Mouse (Mus musculus): ENCODE results near the gene S100a13. TPM values are rescaled to one million over a fixed set of nuclear protein-coding genes. Genes with fewer than 3 reads are reported as not detected.

S100a13 gene
- total RNA-seq, 2 experiments from 2014 or later = 17.0 to 21.1 TPM

DNA sequence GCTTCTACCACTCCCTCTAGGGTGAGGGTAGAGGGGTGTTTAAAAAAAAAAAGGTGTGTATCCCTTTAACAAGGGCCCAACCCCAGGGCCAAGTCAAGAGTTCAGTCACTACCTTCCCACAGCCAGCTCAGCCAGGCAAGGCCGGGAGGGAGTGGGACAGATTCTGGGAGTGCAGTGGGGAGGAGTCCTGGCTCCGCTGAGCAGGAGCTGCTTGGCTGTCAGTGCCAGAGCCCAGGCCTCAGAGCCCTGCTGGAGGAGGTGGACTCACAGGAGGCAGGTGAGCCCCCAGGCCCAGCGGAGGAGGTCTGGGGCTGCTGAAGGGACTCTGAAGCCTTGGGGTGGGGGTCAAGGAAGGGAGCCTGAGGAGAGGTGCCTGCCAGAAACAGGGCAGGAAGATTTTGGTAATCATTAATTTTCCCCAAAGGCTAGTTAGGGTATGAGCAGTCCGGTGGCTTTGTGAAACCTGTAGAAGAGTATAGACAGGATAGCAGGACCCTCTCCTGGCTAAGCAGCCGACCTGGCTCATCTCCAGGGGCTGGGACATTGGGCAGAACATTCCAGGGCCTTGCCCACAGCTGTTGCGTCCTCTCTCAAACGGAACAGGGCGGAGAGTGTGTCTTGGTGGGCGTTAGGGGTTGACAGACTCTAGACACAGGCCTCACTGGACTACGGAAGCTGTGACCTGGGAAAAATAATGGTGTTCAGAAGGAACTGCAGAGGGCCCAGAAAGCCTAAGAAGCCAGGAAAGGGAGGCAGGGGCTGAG is 23.1 kb downstream of the S100a13 start, which contains the start of gene S100a16:
Gene S100a16 (plus strand): TSS at position 114 of the 764 bp plus-strand sequence.
- intact Hi-C loops (cut with DNase I) = no loop called here
- DNase-seq (ENCODE audit: low spot score in 2 of 2) = peak in 1 of 2 experiments; percentile 43

DNA sequence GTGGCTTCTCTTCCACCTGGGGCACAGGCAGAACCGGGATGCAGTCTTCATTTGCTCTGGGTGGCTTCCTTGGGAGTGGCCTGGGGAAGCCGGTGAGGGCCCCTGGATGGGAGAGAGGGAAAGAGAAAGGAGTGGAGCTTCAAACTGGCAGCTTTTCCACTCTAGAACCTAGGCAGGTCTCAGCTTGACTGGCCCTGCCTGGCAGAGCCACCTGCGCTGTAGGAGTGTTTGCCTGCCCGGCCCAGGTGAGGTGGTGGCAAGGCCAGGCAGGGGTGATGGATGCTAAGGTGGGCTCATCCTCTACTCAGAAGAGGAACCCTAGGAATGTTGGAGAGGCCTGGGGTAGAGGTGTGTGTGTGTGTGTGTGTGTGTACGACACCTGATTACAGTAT is 23.7 kb downstream of the S100a13 start:
- no peak for DNase-seq (ENCODE audit: low spot score in 2 of 2)
- intact Hi-C loops (cut with DNase I) = no loop called here

DNA sequence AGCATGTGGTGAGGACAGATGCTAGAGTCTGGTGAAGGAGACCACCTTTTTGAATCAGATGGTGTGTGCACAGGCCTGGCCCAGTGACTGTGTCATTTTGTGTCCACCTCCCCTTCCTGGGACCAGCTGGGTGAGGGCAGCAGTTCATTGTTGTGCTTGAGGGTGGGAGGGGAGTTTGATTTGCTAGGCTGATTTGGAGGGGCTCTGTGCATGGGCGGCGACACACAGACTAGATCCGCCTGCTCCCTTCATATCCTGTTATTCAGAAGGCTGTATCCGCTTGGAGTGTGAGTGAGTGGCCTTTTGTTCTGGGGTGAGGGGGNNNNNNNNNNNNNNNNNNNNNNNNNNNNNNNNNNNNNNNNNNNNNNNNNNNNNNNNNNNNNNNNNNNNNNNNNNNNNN is 26.7 kb downstream of the S100a13 start:
- intact Hi-C loops (cut with DNase I) = no loop called here
- peak in 1 of 2 experiments; percentile 45 for DNase-seq (ENCODE audit: low spot score in 2 of 2)

GRCm38 (mm10) chr3:90549676-90550420 is 35.6 kb downstream of the S100a13 start:
- no peak for DNase-seq (ENCODE audit: low spot score in 2 of 2)
- intact Hi-C loops (cut with DNase I) = no loop called here

DNA sequence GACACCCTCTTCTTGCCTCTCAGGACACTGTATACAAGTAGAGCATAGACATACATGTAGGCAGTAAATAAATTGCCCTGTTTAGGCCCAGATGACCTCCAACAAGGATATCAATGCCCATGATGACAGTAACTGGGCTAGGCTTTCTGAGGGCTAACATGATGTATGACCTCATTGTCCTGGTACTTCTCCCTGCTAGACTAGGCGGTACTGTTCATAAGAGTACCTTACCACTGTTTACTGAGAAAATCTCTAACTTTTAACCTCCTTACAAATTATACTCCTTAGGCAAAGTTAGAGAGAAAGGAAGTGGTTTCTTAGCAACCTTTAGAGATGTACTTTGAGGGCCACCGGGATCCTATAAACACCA is 36.2 kb downstream of the S100a13 start:
- no peak for DNase-seq (ENCODE audit: low spot score in 2 of 2)
- intact Hi-C loops (cut with DNase I) = no loop called here

GRCm38 (mm10) chr3:90552231-90552630 is 38.0 kb downstream of the S100a13 start:
- intact Hi-C loops (cut with DNase I) = no loop called here
- DNase-seq (ENCODE audit: low spot score in 2 of 2) = no peak

- DNase-seq (ENCODE audit: low spot score in 2 of 2) = peak; percentile 26 to 72
- intact Hi-C loops (cut with DNase I) = no loop called here
These were observed 41.7 kb downstream of the S100a13 start for GRCm38 (mm10) chr3:90555954-90556353.

DNA sequence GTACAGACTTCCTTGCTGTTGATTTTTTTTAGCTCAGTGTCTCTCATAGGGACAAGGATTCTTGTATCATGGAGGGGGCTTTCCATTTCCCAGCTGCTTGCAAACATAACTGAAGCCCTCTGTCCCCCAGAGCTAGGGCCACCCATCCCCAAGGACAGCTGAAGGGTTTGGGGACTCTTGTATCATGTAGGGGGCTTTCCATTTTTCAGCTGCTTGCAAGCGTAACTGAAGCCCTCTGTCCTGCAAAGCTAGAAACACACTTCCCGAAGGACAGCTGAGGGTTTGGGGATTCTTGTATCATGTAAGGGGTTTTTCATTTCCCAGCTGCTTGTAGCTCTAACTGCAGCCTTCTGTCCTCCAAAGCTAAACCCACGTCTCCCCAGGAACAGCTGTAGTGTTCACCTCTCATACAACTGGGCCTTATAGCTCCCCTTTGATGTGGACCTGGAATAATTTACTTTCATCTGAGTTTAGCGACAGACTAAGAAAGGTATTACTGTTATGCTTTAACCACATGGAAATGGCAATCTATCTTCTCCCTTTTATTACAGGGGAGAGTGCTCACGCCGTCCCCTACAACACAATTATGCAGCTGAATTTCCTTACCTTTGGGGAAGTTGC is 45.9 kb downstream of the S100a13 start, which contains the start of gene S100a3:
Gene S100a3 (plus strand): TSS at position 571 of the 621 bp plus-strand sequence.
- DNase-seq (ENCODE audit: low spot score in 2 of 2) = no peak
- intact Hi-C loops (cut with DNase I) = no loop called here

Other genes with a start within 250 kb of the S100a13 start
- 10 to 100 TPM; 30.5 to 33.4 TPM for gene Dennd4b, start 249.2 kb upstream of the S100a13 start, total RNA-seq (2021)
- gene Gatad2b, start 221.3 kb upstream of the S100a13 start, total RNA-seq (2021) = 10 to 100 TPM; 88.3 to 97.4 TPM
- 1 to 10 TPM; 7.2 to 8.1 TPM for gene Slc27a3, start 124.5 kb upstream of the S100a13 start, total RNA-seq (2021)
- gene Ints3, start 80.8 kb upstream of the S100a13 start, total RNA-seq (2021) = 10 to 100 TPM; 64.3 to 70.2 TPM
- gene Npr1, start 48.6 kb upstream of the S100a13 start, total RNA-seq (2021) = 1 to 10 TPM; 3.0 to 3.1 TPM
- 10 to 100 TPM; 81.2 to 84.6 TPM for gene Ilf2, start 38.3 kb upstream of the S100a13 start, total RNA-seq (2021)
- 10 to 100 TPM; 46.6 to 52.8 TPM for gene Snapin, start 23.4 kb upstream of the S100a13 start, total RNA-seq (2021)
- gene Chtop, start 4.9 kb upstream of the S100a13 start, total RNA-seq (2021) = 100 to 1,000 TPM; 177 to 179 TPM
- 100 to 1,000 TPM; 113 to 116 TPM for gene S100a1, start within 50 bp of the S100a13 start, total RNA-seq (2021)
- gene S100a14, start 12.4 kb downstream of the S100a13 start, total RNA-seq (2021) = under 1 TPM; 0.50 to 0.71 TPM
- gene S100a16, start 22.8 kb downstream of the S100a13 start, total RNA-seq (2021) = 10 to 100 TPM; 73.7 to 82.8 TPM
- gene S100a3, start 46.1 kb downstream of the S100a13 start, total RNA-seq (2021) = 1 to 10 TPM; 1.1 to 1.4 TPM
- gene S100a2, start 75.8 kb downstream of the S100a13 start, total RNA-seq (2021) = not detected
- not detected for gene Gm42674, start 87.5 kb downstream of the S100a13 start, total RNA-seq (2021)
- gene S100a4, start 89.3 kb downstream of the S100a13 start, total RNA-seq (2021) = 1 to 10 TPM; 3.6 to 7.5 TPM
- not detected for gene S100a5, start 94.1 kb downstream of the S100a13 start, total RNA-seq (2021)
- gene S100a6, start 98.4 kb downstream of the S100a13 start, total RNA-seq (2021) = 10 to 100 TPM; 24.6 to 31.1 TPM
- gene S100a7a, start 139.6 kb downstream of the S100a13 start, total RNA-seq (2021) = under 1 TPM; 0.69 to 0.94 TPM
- gene S100a8, start 154.5 kb downstream of the S100a13 start, total RNA-seq (2021) = not detected
- gene S100a9, start 181.3 kb downstream of the S100a13 start, total RNA-seq (2021) = not detected
- gene Pglyrp4, start 212.5 kb downstream of the S100a13 start, total RNA-seq (2021) = not detected